Mouse (Mus musculus): ENCODE measurements around the gene Cep152.

Cep152 gene

DNA sequence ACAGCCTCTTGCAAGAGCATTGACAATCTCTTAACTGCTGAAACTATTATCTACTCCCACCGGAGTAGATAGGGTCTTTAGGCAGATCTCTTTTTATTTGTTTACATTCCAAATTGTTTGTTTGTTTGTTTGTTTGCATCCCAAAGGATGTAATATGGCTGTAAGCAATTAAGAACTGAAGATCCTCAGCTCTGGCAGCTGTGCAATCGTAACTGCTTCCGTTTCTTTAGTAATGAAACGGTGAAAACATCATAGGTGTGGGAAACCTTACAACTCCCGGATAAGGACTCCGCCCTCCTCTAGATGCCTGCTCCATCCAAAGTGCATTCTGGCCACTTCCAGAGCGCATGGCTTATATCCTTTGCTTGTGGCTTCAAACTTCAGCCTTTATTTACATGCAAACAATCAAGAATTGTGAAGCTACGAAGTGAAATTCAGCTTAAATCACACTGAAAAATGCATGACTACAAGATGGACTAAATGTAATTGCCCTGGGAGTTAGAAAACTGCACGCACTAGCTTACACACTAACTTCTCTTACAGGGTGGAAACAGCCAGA lies 707 bp downstream of the Cep152 start:
- no peak for DNase-seq

DNA sequence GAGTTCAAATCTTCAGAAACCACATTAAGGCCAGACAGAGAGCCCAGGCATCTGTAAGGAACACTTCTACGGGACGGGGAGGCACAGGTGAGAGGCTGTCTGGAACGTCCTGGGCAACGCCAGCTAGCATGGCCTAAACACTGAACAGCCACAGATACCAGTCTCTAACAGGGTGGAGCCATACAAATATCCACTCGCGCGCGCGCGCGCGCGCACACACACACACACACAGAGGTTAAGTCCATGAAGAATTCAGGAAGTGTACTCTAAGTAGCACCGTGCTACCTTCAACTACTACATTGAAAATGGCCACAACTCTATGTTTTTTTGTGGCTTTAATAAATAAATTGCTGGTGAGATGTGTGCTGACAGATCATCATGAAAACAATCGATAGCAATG lies 1.7 kb downstream of the Cep152 start:
- DNase-seq, result no peak

GRCm38 (mm10) chr2:125620213-125620907 lies 4.6 kb downstream of the Cep152 start:
- DNase-seq, result no peak

GRCm38 (mm10) chr2:125615858-125616424 lies 9.0 kb downstream of the Cep152 start:
- no peak for DNase-seq

GRCm38 (mm10) chr2:125615440-125615839 lies 9.5 kb downstream of the Cep152 start:
- DNase-seq, result no peak

DNA sequence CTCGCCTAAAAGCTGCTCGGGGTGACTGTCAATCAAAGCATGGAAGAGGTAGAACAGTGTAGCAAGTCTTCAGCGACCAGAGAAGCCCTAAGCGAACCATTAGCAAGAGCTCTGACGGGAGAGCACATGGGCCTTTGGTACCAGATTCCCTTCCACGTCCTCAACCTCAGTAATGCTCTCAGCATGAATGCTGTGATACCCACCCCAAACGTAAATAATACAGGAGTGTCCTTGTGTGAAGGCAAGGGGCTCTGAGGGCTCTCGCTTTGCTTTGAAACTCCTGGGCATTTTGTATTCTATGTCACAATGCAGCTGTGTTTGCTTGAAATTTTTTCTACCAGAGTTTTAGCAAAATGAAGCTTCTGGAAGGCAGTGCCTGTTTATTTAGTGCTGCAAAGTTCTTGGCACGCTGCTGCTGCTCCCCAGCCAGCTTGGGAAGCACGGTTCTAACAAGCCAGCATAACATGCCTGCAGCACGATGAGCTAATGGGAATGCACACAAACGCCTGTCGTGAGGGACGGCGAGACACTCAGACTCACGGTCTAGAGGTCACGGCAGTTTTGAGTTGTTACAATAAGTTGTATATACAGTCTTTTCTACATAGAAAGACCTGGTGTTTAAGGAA lies 18.6 kb downstream of the Cep152 start:
- no peak for DNase-seq

- no peak for DNase-seq
Measured at GRCm38 (mm10) chr2:125604646-125605045, 20.3 kb downstream of the Cep152 start.

GRCm38 (mm10) chr2:125602970-125603369 lies 21.9 kb downstream of the Cep152 start:
- no peak for DNase-seq

DNA sequence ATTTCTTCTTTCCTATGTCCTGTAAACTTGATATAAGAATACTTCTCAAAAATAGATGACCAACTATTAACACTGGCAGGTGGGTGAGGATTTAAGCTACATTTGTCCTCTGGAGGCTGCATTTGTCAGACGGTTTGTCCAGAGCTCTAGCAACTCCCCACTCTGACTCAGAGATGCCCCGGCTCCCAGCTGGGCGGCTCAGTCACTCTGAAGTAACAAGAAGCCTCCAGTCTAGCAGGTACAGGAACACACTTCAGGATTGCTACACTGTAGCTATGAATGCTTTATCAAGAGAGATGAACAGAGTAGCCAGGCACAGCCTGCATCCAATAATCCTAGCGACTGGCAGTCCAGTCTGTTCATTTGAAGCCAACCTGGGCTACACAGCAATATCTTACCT lies 26.0 kb downstream of the Cep152 start:
- no peak for DNase-seq

DNA sequence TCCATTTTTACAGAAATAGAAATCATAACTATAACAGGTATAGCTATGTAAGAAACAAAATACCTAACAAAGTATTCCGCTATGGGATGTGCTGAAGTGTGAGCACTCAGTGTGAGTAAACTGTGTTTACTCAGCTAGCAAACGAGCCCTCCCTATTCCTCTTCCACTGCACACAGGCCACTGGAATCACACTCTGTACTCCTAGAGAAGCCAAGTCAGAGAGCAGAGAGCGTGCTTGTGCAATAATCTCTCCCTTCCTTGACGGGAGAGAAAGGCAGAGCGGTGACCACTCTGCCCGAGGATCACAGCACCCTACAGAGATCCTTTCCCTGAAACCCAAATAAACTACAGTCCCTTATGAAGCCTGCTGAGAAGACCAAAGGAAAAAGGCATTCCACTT lies 26.7 kb downstream of the Cep152 start:
- DNase-seq, result no peak

- DNase-seq, result no peak
Measured at GRCm38 (mm10) chr2:125594786-125595185, 30.1 kb downstream of the Cep152 start.

DNA sequence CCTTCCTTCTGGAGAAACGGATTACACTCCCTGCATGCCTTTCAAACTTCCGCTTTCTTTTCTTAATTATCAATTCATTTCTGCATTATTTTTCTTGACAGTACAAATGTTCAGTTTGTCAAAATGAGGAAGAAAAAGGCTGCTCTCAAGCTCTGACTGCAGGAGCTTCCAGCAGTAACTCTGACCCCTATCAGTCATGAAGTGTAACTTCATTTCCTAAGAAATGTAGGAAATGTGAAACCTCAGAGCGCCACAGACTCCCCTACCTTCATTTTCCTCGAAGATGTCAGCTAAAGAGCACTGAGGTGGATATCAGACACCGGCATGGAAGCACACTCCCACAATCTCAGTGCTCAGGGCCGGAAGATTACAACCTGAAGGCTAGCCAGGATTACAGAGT lies 30.8 kb downstream of the Cep152 start:
- DNase-seq, result no peak

GRCm38 (mm10) chr2:125591895-125592294 lies 33.0 kb downstream of the Cep152 start:
- no peak for DNase-seq

- DNase-seq, result no peak
Measured at GRCm38 (mm10) chr2:125589287-125589686, 35.6 kb downstream of the Cep152 start.

DNA sequence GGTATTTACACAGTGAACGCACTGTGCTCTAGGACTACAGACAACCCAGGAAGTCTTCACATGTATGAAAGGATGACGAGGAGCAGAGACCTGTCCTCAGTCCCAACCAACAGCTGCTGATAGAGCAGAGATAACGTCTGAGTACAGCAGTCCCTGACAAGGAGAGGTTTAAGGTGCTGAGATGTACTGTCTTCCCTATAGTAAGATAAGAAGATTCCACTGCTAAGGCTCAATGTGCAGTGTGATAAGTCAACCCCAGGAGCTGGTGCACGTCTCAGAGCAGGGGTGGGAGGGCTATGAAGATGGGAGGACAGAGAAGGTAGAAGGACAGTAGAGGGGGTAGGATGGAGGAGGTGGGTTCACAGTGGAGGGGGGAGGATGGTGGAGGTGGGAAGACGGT lies 43.8 kb downstream of the Cep152 start:
- DNase-seq, result no peak

GRCm38 (mm10) chr2:125577670-125578069 lies 47.2 kb downstream of the Cep152 start:
- no peak for DNase-seq

GRCm38 (mm10) chr2:125576498-125576897 lies 48.4 kb downstream of the Cep152 start:
- DNase-seq, result no peak

DNA sequence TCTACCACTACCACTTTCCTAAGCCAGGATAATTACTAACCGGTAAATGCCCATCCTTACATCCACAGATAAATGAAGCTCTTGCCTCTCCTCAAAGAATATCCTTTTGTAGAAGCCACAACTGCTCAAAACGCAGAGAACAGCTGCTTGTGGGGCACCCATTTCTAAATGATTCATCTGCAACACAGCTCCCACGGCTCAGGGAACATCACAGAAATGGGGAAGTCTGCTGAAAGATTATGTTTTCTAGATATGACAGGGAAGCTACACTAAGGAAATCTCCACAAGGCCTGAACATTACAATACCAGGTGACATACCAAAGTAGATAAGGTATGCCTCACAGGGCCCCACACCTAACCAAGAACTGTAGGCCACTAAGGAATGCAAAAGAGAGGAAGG lies 49.1 kb downstream of the Cep152 start:
- no peak for DNase-seq

GRCm38 (mm10) chr2:125563884-125564283 lies 61.0 kb downstream of the Cep152 start:
- DNase-seq, result no peak

DNA sequence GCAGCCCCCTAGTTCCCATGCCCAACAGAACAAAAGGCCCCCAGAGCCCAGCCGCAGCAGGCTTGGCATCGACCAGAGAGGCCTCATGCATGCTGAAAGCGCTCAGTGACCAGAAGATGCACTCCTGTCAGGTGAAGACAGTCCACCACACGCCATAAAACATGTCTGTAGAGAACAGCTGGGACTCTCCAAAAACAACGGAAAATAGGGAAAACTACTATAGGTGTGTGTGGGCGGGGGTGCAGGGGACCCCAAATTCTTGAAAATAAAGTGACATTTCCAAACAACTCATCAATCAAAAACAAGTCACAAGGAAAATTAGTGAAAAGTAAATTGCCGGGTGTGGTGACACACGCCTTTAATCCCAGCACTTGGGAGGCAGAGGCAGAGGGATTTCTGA lies 62.5 kb downstream of the Cep152 start:
- DNase-seq, result no peak

DNA sequence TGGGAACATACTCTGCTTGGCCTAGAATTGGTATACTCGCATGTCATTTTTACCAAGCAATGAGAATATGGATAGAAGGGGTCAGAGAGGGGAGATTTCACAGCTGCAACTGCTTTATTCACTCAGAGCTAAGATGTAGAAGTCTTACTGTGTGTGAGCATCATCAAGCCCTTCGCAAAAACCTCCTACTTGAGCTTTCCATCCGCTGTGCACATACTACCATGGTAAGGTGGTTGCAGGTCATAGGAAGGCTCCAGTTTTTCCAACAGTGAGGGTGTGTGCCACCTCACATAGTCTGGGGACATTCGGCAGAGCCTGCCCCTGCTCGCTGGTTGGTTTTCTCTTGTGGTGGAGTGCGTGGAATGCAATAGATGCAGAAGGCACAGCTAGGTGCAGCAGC lies 64.9 kb downstream of the Cep152 start:
- DNase-seq, result no peak

DNA sequence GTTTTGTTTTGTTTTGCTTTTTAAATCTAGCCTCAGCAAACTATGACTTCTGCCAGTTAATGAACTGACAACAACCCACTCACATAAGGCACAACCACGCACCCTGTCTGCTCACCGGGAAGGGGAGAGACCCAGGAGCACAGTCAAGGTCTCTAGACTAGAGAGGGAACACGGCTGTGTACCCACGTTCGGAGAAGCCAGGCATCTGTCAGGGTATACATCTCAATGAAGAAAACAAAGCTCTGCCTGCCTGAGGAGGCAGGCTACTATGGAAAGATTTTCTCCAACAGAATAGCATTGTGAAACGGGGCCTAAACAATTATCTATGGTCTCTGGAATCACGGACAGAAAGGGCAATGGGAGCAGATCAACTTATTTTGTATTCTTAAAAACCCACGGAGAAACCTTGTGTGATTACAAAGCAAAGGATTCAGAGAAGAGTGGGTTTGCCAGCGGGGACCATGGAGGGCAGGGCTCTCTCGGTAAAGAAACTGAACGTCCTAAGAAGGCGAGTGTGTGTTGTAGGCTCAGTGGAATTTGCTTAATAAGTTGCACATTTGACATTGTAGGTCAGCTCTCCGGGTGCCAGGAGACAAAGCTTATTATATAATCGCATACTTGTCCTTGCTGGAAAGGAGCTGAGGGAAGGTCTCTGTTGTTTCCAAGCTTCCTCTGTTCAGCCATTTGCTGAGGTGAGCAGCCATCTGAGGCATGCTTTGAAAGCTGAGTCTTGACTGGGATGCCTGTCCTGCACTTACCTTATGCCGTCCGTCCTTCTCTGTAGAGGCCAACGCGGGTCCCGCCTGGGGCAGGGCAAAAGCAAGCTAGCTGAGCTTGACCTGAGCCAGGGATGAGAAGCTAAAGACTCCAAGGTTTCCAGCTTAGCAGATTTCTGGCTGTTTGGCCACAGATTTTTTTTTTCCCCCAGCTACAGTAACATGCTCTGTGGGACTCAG lies 66.0 kb downstream of the Cep152 start:
- DNase-seq, result no peak

- DNase-seq, result no peak
Measured at GRCm38 (mm10) chr2:125555830-125556229, 69.1 kb downstream of the Cep152 start.

Data from cerebellum, adult 11 months (tissue).